Mouse (Mus musculus) bone marrow macrophage, adult 2 months (primary cell): ENCODE results near the gene Stk38.

ENCODE experiments used
- CTCF ChIP-seq: IDR thresholded peaks from 2 replicates; pipeline ENCODE4 v1.5.1; 2012; ENCODE audit warnings: low read depth, mild to moderate bottlenecking, low read length, moderate library complexity
- POLR2A ChIP-seq: IDR thresholded peaks from 2 replicates; pipeline ENCODE4 v1.6.1; 2012; ENCODE audit warnings: mild to moderate bottlenecking, low read depth, low read length, borderline replicate concordance

- TF ChIP-seq POLR2A (no peak), CTCF (no peak)
Measured at GRCm38 (mm10) chr17:29006812-29007211, 983 bp downstream of the Stk38 start.
